Mouse (Mus musculus) E14TG2a.4 (cell line): ENCODE results near the gene Ifrd1.

Source experiments
- CTCF ChIP-seq: conservative IDR thresholded peaks from 2 replicates; pipeline ENCODE4 v1.5.1; 2014; ENCODE audit warnings: low read length
- POU5F1 ChIP-seq: IDR thresholded peaks from 2 replicates; pipeline ENCODE4 v1.6.1; 2014; ENCODE audit warnings: low read length, borderline replicate concordance

- no peak for TF ChIP-seq CTCF
- no peak for TF ChIP-seq POU5F1
Measured at GRCm38 (mm10) chr12:40250256-40250655, 2.0 kb upstream of the Ifrd1 start.
